Mouse (Mus musculus) kidney, adult 9 months (tissue): ENCODE measurements at regions not wholly inside any gene's neighbourhood (a gene's known extent, or its start where the extent isn't known, plus 50 kb on each side); places are given as distances from the start of the nearest gene placed in this dataset.

ENCODE experiments used
- DNase-seq: peaks from one replicate; pipeline ENCODE4 v3.0.0; 2022

- no peak for DNase-seq
These were observed 347.5 kb upstream of the Kcnab2 start for GRCm38 (mm10) chr4:152825185-152825584.

- DNase-seq, result peak; percentile 3
These were observed 338.6 kb upstream of the Kcnab2 start for GRCm38 (mm10) chr4:152816139-152816757.

DNA sequence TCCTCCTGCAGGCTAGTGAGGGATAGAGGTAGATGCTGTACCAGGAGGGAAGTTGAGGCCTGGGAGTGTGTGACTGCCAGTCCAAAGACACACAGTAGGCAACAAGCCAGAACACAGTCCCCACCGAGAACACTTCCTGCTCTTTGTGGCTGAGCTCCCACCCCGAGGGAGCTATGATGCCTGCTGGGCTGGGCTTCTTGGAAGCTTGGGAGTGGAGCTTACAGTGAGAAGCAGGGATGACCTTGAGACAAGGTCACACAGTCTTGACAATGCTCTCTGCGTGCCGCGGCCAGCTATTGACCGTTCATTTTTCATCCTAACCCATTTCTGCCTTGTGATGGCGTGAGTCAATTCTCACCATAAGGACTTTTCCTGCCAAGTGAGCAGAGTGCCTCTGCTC, 328.9 kb upstream of the Kcnab2 start:
- DNase-seq, result no peak

GRCm38 (mm10) chr4:152799392-152799791, 321.7 kb upstream of the Kcnab2 start:
- DNase-seq, result peak; percentile 79

DNA sequence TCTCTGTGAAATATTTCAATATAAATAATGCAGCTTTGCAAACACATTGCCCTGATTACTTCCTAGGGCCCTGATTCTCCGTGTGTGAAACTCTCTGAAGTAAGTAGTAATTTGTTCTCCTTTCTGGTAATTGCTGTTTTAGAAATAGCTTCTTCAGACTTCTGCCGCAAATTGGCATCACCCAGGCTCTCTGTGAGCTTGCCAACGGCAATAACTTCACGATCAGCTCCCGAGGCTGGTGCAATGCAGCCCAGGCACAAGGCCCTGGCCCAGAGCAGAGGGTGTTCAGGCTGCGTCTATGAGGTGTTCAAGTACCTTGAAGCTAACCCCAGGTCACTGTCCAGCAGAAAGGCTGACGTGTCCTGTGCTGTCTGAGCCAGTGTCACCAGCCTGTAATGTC, 310.8 kb upstream of the Kcnab2 start:
- no peak for DNase-seq

DNA sequence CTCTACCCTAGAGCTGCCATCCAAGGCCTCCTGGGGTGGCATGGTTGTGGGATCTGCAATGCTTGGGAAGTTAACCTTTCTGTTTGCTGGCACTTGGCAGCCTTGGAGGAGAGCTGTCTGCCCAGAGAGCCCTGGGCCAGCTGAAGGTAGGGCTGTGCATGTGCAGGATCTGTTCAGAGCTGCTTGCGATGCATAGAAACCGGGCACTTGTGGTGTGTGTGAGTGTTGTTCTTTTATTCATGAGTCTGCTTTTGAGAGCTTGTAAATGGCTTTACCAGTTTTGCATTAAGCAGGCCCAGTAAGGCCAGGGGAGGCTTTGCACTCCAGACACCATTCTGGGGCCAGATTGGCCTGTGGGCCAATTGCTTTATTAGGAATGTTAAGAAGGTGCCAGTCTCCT, 307.3 kb upstream of the Kcnab2 start:
- no peak for DNase-seq

DNA sequence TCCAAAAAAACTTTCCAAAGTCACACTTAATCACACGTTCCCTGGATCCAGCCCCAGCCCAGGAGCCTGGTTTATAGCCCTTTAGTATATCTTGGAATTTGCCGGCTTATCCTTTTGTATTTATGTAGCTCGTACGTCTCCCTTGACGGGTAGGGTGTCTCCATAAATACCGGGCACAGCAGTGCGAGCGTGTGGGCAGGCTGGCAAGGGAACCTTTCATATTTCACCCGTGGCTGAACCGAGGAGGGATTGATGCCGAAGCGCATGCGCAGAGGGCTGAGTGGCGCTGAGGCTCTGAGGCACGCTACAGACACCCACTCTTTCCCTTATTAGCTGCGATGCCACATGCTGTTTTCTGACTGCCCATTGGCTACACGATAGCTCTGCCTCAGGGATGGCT, 301.9 kb upstream of the Kcnab2 start:
- no peak for DNase-seq

GRCm38 (mm10) chr4:152775801-152776200, 298.1 kb upstream of the Kcnab2 start:
- no peak for DNase-seq

DNA sequence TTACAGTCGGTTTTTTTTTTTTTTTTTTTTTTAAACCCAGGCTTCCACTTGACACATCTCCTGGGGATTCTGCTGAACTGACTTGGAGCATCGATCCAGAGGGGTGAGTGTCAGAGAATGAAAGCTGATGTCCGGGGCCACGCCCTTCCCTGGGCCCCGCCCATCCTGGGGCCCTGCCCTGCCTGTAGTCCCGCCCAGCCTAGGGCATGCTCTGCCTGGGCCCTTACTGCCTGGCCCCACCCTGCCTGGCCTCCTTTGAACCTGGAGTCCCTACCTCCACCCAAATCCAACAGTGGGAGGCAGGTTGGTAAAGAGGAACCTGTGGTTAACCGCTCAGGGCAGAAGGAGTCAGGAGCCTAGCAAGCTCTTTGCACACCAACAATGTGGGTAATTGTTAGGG, 293.7 kb upstream of the Kcnab2 start:
- no peak for DNase-seq

- no peak for DNase-seq
These were observed 289.7 kb upstream of the Kcnab2 start for GRCm38 (mm10) chr4:152767372-152767771.

GRCm38 (mm10) chr4:152763116-152763515, 285.4 kb upstream of the Kcnab2 start:
- DNase-seq, result no peak

DNA sequence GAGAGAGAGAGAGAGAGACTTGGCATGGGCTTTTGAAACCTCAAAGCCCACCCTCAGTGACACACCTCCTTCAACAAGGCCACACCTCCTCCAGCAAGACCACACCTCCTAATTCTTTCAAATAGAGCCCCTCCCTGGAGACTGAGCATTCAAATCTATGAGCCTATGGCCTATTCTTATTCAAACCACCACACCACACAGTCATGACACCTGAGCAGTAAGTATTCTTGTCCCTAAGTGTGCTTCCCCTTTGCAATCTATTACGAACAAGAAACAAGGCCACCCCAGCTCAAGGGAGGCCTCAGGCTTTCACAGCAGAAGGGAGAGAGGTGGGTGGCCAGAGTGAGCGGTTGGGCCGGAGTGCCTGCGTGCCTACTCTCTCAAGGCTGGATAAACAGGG, 284.9 kb upstream of the Kcnab2 start:
- DNase-seq, result no peak

- no peak for DNase-seq
These were observed 279.5 kb upstream of the Kcnab2 start for GRCm38 (mm10) chr4:152757191-152757590.

GRCm38 (mm10) chr4:152756535-152756934, 278.9 kb upstream of the Kcnab2 start:
- DNase-seq, result no peak

DNA sequence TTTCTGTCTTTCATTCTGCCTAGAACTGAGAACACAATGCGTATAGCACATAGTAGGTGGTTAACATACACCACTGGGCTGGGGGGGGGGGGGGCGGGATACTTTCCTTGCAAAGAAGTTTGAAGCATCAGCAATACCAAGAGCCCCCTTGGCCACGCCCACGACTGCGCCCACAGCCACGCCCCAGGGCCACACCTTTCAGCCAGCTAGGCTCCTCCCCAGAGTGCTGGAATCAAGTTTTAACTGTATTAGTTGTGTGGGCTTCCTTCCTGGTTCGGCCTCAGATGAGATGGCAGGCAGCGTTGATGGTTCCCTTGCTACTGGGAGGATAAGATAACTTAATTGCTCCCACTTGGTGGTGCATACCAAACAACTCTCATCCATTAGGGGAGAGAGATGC, 278.1 kb upstream of the Kcnab2 start:
- DNase-seq, result no peak

GRCm38 (mm10) chr4:152744366-152744765, 266.7 kb upstream of the Kcnab2 start:
- DNase-seq, result no peak

- no peak for DNase-seq
These were observed 255.3 kb upstream of the Kcnab2 start for GRCm38 (mm10) chr4:152733017-152733416.

DNA sequence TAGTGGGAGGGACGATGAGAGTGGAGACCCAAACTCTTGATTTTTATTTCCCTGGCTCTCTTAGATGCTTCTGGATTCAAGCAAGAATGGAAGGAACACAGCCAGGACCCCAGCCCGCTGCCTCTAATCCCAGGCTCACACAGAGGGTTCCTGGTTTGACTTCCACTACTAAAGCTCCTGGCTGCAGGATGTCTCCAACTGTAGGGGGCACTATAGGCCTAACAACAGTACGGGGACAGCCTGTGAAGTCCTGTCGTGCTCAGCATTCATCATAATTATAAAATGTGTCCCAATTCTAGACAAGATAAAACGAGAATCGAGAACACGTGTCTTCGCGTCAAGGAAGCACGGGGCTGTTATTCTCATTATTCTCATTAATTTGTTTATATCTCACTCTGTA, 254.3 kb upstream of the Kcnab2 start:
- DNase-seq, result peak; percentile 6

DNA sequence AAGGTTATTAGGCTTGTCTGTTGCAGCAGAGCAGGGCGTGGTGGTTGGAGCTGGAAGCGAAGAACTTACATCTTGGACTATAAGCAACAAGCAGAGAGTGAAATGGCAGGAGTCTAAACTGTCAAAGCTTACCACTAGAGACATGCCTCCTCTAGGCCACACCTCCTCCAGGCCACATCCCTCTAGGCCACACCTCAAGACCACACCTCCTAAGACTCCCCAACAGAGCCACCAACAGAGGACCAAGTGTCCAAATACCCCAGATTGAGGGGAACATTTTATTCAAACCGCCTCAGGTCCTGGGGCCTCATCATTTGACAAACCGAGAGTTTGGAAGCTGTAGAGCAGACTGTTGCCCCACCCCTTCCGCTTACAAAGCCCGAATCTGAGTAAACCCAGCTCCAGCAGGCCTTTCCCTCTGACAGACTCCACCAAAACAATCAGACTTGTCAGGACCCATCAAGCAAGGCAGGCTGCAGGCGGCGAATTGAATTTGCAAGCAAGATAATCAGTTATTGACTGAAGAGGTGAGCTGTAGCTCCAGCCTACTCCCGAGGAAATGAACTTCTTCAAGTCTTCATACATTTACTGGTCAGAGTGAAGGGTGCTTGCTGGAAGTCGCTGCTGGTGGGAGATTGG, 253.5 kb upstream of the Kcnab2 start:
- DNase-seq, result no peak

GRCm38 (mm10) chr4:152729421-152729820, 251.8 kb upstream of the Kcnab2 start:
- DNase-seq, result no peak

DNA sequence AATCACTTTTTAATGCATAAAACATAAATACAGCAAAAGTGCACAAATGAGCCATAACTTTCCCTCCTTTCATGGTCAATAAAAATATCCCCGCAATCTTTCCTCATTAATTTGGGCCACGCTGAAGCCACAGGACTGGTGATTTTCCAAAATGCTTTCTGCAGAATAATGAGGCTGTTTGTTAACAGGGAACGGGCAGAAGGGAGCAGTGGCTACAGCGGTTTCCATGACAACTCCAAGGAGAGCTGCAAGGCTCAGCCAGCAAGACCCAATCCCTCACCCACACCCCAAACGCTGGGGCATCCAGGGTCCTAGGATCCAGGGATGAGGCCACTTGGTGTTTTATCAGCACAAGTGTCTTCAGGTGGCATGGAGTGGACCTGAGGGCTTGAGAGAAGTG, 248.2 kb upstream of the Kcnab2 start:
- no peak for DNase-seq

DNA sequence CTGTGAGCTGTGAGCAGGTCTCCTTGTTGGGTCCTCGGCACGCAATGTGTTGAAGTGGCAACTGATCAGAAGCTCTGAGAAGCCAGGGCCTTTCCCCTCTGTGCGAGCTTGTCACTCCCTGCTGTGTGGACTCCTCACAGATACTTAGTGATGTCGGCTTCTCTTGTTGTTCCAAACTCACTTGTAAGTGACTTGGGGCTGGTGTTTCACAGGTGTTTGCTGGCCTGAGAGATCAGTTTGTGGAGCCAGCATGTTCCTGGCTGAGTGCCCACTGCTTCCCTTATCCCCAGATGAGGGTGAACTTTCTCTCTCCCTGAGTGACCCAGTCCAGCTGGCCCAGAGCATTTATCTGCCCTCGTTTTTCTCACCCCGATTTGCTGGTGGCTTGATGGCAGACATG, 247.8 kb upstream of the Kcnab2 start:
- no peak for DNase-seq

DNA sequence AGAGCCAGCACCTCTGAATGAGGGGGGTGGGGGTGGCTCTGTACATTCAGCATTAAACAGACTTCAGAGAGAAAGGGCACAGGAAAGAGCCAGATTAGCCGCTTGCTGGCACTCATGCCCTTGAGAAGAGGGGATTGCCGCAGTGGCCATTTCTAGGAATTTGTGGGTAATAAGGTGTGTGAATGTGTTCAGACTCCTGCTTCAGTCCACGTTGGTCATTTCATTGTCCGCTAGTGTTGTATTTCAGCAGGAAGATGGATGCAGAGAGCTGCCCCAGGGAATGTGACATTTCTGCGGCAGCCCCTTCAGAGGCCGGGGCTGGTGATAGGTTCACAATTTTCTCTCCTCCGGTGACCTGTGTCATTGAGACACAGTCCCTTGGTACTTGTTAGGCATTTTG, 247.1 kb upstream of the Kcnab2 start:
- DNase-seq, result no peak

DNA sequence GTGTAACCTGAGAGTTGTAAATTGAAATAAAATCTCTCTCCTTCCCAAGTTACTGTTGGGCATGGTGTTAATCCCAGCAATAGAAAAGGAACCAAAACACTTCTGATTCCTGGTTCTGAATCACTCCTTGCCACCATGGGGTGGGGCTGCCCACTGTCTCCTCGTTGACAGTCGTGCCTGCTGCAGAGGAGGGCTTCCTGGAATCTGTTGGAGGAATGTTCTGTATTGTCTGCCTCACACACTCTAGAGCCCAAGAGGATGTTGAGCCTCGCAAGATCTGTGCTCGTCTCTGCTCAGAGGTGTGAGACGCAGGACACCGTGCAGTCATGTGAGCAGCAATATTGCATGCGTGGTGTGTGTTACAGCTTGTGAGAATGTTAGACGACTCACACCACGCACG, 246.4 kb upstream of the Kcnab2 start:
- DNase-seq, result no peak

- no peak for DNase-seq
These were observed 242.9 kb upstream of the Kcnab2 start for GRCm38 (mm10) chr4:152720528-152720927.
